Mouse (Mus musculus) embryonic facial prominence, embryonic 11.5 days (tissue): ENCODE results near the gene Oit3. TPM values are rescaled to one million over a fixed set of nuclear protein-coding genes. Genes with fewer than 3 reads are reported as not detected.
A peak's percentile ranks its signal among the peaks of the same experiment; 100 is the strongest.

Experiments
- ATAC-seq: fragments of 200-750 bp; cut with Nextera tagmentation; replicated peaks from 2 replicates; pipeline ENCODE4 v1.8.0; 2017; ENCODE audit warnings: low read depth; ENCODE audit not compliant: insufficient number of reproducible peaks, low FRiP score, low TSS enrichment
- DNase-seq: peaks from one replicate; pipeline ENCODE4 v3.0.0-alpha.2; 2015; ENCODE audit warnings: low spot score
- H3K27ac ChIP-seq: fragments of 300-500 bp; sonication (generic); replicated peaks from 2 replicates; pipeline ENCODE4 v1.5.1; 2014; ENCODE audit warnings: mild to moderate bottlenecking, low read depth, low read length, control low read depth
- H3K27me3 ChIP-seq: fragments of 300-500 bp; sonication (generic); 2 replicates; pipeline ENCODE4 v1.6.1; 2014; ENCODE audit warnings: mild to moderate bottlenecking, low read length, moderate library complexity, mixed read lengths; ENCODE audit not compliant: control insufficient read depth, insufficient read depth
- H3K36me3 ChIP-seq: fragments of 300-500 bp; sonication (generic); replicated peaks from 2 replicates; pipeline ENCODE4 v1.6.1; 2014; ENCODE audit warnings: low read depth, mild to moderate bottlenecking, low read length, moderate library complexity, mixed read lengths; ENCODE audit not compliant: control insufficient read depth, insufficient read depth
- H3K4me1 ChIP-seq: fragments of 300-500 bp; sonication (generic); 2 replicates; pipeline ENCODE4 v1.6.1; 2014; ENCODE audit warnings: low read length, mixed read lengths; ENCODE audit not compliant: control insufficient read depth, insufficient read depth
- H3K4me2 ChIP-seq: fragments of 300-500 bp; sonication (generic); 2 replicates; pipeline ENCODE4 v1.6.1; 2014; ENCODE audit warnings: low read depth, mild to moderate bottlenecking, control low read depth, low read length, moderate library complexity
- H3K4me3 ChIP-seq: fragments of 300-500 bp; sonication (generic); 2 replicates; pipeline ENCODE4 v1.5.1; 2014; ENCODE audit warnings: low read depth, low read length, control low read depth
- H3K9ac ChIP-seq: fragments of 300-500 bp; sonication (generic); replicated peaks from 2 replicates; pipeline ENCODE4 v1.6.1; 2014; ENCODE audit warnings: mild to moderate bottlenecking, control low read depth, low read length
- H3K9me3 ChIP-seq: fragments of 300-500 bp; sonication (generic); replicated peaks from 2 replicates; pipeline ENCODE4 v1.6.1; 2016; ENCODE audit warnings: mild to moderate bottlenecking, low read length, inconsistent platforms, mixed read lengths; ENCODE audit not compliant: control insufficient read depth
- WGBS: fragments of 180-500 bp; shearing (Covaris S2); extraction: QIAGEN DNeasy Blood & Tissue Kit; methylation state at CpG from one replicate; pipeline ENCODE4 v1.1.7; 2014; 5-methylcytosine and 5-hydroxymethylcytosine counted together
- polyA plus RNA-seq: library from polyadenylated mRNA; unstranded; fragments of >200 nt; fragmentation: Nextera tagmentation; extraction: Ambion mirVana; gene quantifications from 2 replicates; pipeline ENCODE4 v1.2.1, GENCODE M21; 2014

The Oit3 gene
- polyA plus RNA-seq = 0.49 and 1.1 TPM in 2 replicates

GRCm38 (mm10) chr10:59441735-59442134, at the start of gene Oit3:
Gene Oit3, minus strand, starts transcription at chr10:59441778.
- Histone ChIP-seq H3K36me3 (no peaks in the 10 kb centered on the region), H3K4me2 (no peak within 1 kb of the TSS), H3K9me3 (no peaks in the 10 kb centered on the region), H3K27ac (no peak within 1 kb of the TSS), H3K4me1 (no peaks in the 10 kb centered on the region), H3K27me3 (no peaks in the 10 kb centered on the region), H3K9ac (no peak within 1 kb of the TSS), H3K4me3 (no peak within 1 kb of the TSS)
- ATAC-seq (no peak), DNase-seq (no peak)
- 87% methylated on average over 11 of the region's 11 CpGs for WGBS

- ATAC-seq = no peak
- no peak overlapping the region for H3K4me3 ChIP-seq
- no peak overlapping the region for H3K27ac ChIP-seq
- H3K4me1 ChIP-seq = no peaks in the 10 kb centered on the region
- H3K36me3 ChIP-seq = no peaks in the 10 kb centered on the region
- H3K27me3 ChIP-seq = no peaks in the 10 kb centered on the region
- DNase-seq = no peak
- 74% methylated on average over 8 of the region's 8 CpGs for WGBS
- no peaks in the 10 kb centered on the region for H3K9me3 ChIP-seq
- H3K9ac ChIP-seq = no peak overlapping the region
- no peak overlapping the region for H3K4me2 ChIP-seq
These were observed 49.3 kb upstream of the Oit3 start for GRCm38 (mm10) chr10:59490920-59491319.

GRCm38 (mm10) chr10:59489411-59489810, 47.8 kb upstream of the Oit3 start:
- no peaks in the 10 kb centered on the region for H3K27me3 ChIP-seq
- DNase-seq (no peak), ATAC-seq (no peak)
- H3K4me3 ChIP-seq = no peak overlapping the region
- whole genome bisulfite sequencing = 100% methylated on average over 1 of the region's 1 CpGs
- H3K4me2 ChIP-seq = no peak overlapping the region
- H3K36me3 ChIP-seq = no peaks in the 10 kb centered on the region
- H3K27ac ChIP-seq = no peak overlapping the region
- no peak overlapping the region for H3K9ac ChIP-seq
- no peaks in the 10 kb centered on the region for H3K9me3 ChIP-seq
- no peaks in the 10 kb centered on the region for H3K4me1 ChIP-seq

GRCm38 (mm10) chr10:59487351-59487750, 45.8 kb upstream of the Oit3 start:
- H3K36me3 ChIP-seq = no peaks in the 10 kb centered on the region
- no peak for DNase-seq

GRCm38 (mm10) chr10:59484318-59484717, 42.7 kb upstream of the Oit3 start:
- peak; percentile 18 for DNase-seq
- Histone ChIP-seq H3K9me3 (no peaks in the 10 kb centered on the region), H3K4me3 (no peak overlapping the region), H3K4me2 (no peak overlapping the region), H3K36me3 (no peaks in the 10 kb centered on the region), H3K9ac (no peak overlapping the region), H3K4me1 (no peaks in the 10 kb centered on the region), H3K27me3 (no peaks in the 10 kb centered on the region), H3K27ac (no peak overlapping the region)
- ATAC-seq = no peak
- 72% methylated on average over 6 of the region's 6 CpGs for WGBS

More at GRCm38 (mm10) chr10:59487351-59487750, 45.8 kb upstream of the Oit3 start:
- no peak overlapping the region for H3K27ac ChIP-seq
- H3K4me3 ChIP-seq = no peak overlapping the region
- H3K4me2 ChIP-seq = no peak overlapping the region
- no peaks in the 10 kb centered on the region for H3K4me1 ChIP-seq
- H3K9me3 ChIP-seq = no peaks in the 10 kb centered on the region
- WGBS = 92% methylated on average over 2 of the region's 2 CpGs
- no peak overlapping the region for H3K9ac ChIP-seq
- H3K27me3 ChIP-seq = no peaks in the 10 kb centered on the region
- ATAC-seq = no peak

- no peaks in the 10 kb centered on the region for H3K36me3 ChIP-seq
- H3K4me2 ChIP-seq = no peak overlapping the region
- DNase-seq (no peak), ATAC-seq (no peak)
- 91% methylated on average over 5 of the region's 5 CpGs for WGBS
- no peak overlapping the region for H3K27ac ChIP-seq
- no peaks in the 10 kb centered on the region for H3K27me3 ChIP-seq
- H3K9me3 ChIP-seq = no peaks in the 10 kb centered on the region
- H3K9ac ChIP-seq = no peak overlapping the region
- H3K4me1 ChIP-seq = no peaks in the 10 kb centered on the region
- H3K4me3 ChIP-seq = no peak overlapping the region
These were observed 39.8 kb upstream of the Oit3 start for GRCm38 (mm10) chr10:59481381-59481780.

GRCm38 (mm10) chr10:59470451-59470850, 28.9 kb upstream of the Oit3 start:
- WGBS = 67% methylated on average over 5 of the region's 5 CpGs
- Histone ChIP-seq H3K4me3 (no peak overlapping the region), H3K27ac (no peak overlapping the region), H3K4me1 (peaks cover 3% of the 10 kb centered on the region; the same call in 1 of the 2 replicates), H3K9me3 (no peaks in the 10 kb centered on the region), H3K9ac (no peak overlapping the region), H3K27me3 (no peaks in the 10 kb centered on the region), H3K4me2 (no peak overlapping the region), H3K36me3 (no peaks in the 10 kb centered on the region)
- ATAC-seq (no peak), DNase-seq (no peak)

GRCm38 (mm10) chr10:59467297-59467696, 25.7 kb upstream of the Oit3 start:
- WGBS = 85% methylated on average over 12 of the region's 12 CpGs

More at GRCm38 (mm10) chr10:59467297-59467696, 25.7 kb upstream of the Oit3 start:
- no peak overlapping the region for H3K27ac ChIP-seq
- no peak overlapping the region for H3K4me2 ChIP-seq
- no peak for DNase-seq
- no peak overlapping the region for H3K9ac ChIP-seq
- H3K4me1 ChIP-seq = peaks cover 3% of the 10 kb centered on the region; the same call in 1 of the 2 replicates
- no peaks in the 10 kb centered on the region for H3K36me3 ChIP-seq
- no peaks in the 10 kb centered on the region for H3K9me3 ChIP-seq
- no peaks in the 10 kb centered on the region for H3K27me3 ChIP-seq
- ATAC-seq = no peak
- no peak overlapping the region for H3K4me3 ChIP-seq
